Mouse (Mus musculus) MEL (cell line): ENCODE measurements around the gene Cdc14b. TPM values are rescaled to one million over a fixed set of nuclear protein-coding genes. Genes with fewer than 3 reads are reported as not detected.

Experiments used
- DNase-seq: peaks from one replicate; pipeline ENCODE4 v3.0.0; 2011; ENCODE audit warnings: low read depth, low spot score
- H3K27ac ChIP-seq: 2 replicates; pipeline ENCODE4 v1.5.1; 2012; ENCODE audit warnings: low read depth, mild to moderate bottlenecking, control low read depth, low read length, moderate library complexity; ENCODE audit not compliant: control insufficient read depth
- H3K27me3 ChIP-seq, 2 experiments: fragments of 150-350 bp in 1 of 2; sonication (generic) in 1 of 2; 2 replicates each; pipeline ENCODE4 v1.6.1; 2012; ENCODE audit warnings: low read length in 2 of 2, mild to moderate bottlenecking in 2 of 2, improper control_type of control experiment in 1 of 2, moderate library complexity in 1 of 2; ENCODE audit not compliant: insufficient read depth in 2 of 2, control insufficient read depth in 1 of 2
- H3K36me3 ChIP-seq, 2 experiments: 2 replicates each; pipeline ENCODE4 v1.6.1; 2012 to 2014; ENCODE audit warnings: low read length in 2 of 2, improper control_type of control experiment in 1 of 2, inconsistent platforms in 1 of 2, mild to moderate bottlenecking in 1 of 2; ENCODE audit not compliant: insufficient read depth in 2 of 2, control insufficient read depth in 1 of 2
- H3K4me1 ChIP-seq, 2 experiments: fragments of 150-350 bp in 1 of 2; sonication (generic) in 1 of 2; 2 replicates each; pipeline ENCODE4 v1.6.1; 2012; ENCODE audit warnings: low read length in 2 of 2, improper control_type of control experiment in 1 of 2, mild to moderate bottlenecking in 1 of 2; ENCODE audit not compliant: insufficient read depth in 2 of 2, control insufficient read depth in 1 of 2
- H3K4me3 ChIP-seq, 2 experiments: fragments of 150-350 bp in 1 of 2; sonication (generic) in 1 of 2; 2 replicates each; pipeline ENCODE4 v1.5.1; 2012; ENCODE audit warnings: low read depth in 2 of 2, low read length in 2 of 2, mild to moderate bottlenecking in 2 of 2, moderate library complexity in 2 of 2, control low read depth in 1 of 2, improper control_type of control experiment in 1 of 2; ENCODE audit not compliant: control insufficient read depth in 1 of 2, insufficient read depth in 1 of 2
- H3K79me2 ChIP-seq: 2 replicates; pipeline ENCODE4 v1.6.1; 2012; ENCODE audit warnings: mild to moderate bottlenecking, low read length, moderate library complexity; ENCODE audit not compliant: control insufficient read depth, poor library complexity, insufficient read depth
- H3K9ac ChIP-seq: 2 replicates; pipeline ENCODE4 v1.6.1; 2012; ENCODE audit warnings: low read depth, mild to moderate bottlenecking, control low read depth, low read length, moderate library complexity; ENCODE audit not compliant: control insufficient read depth, poor library complexity, severe bottlenecking
- H3K9me3 ChIP-seq: fragments of 150-350 bp; sonication (generic); replicated peaks from 2 replicates; pipeline ENCODE4 v1.6.1; 2012; ENCODE audit warnings: mild to moderate bottlenecking, low read length, improper control_type of control experiment, moderate library complexity; ENCODE audit not compliant: insufficient read depth
- BHLHE40 ChIP-seq: IDR thresholded peaks from 2 replicates; pipeline ENCODE4 v1.6.1; 2012; ENCODE audit warnings: low read depth, mild to moderate bottlenecking, inconsistent platforms, low read length, improper control_type of control experiment, borderline replicate concordance
- CTCF ChIP-seq, 3 experiments: IDR thresholded peaks in 2 of 3; conservative IDR thresholded peaks in 1 of 3; 2 replicates each; pipeline ENCODE4 v1.5.1; 2011 to 2012; ENCODE audit warnings: low read length in 3 of 3, low read depth in 2 of 3, mild to moderate bottlenecking in 2 of 3, improper control_type of control experiment in 1 of 3, inconsistent platforms in 1 of 3, mixed read lengths in 1 of 3, moderate library complexity in 1 of 3; ENCODE audit not compliant: control insufficient read depth in 1 of 3, insufficient read depth in 1 of 3, poor library complexity in 1 of 3, severe bottlenecking in 1 of 3
- E2F4 ChIP-seq: IDR thresholded peaks from 2 replicates; pipeline ENCODE4 v1.6.1; 2011; ENCODE audit warnings: low read depth, low read length, improper control_type of control experiment, borderline replicate concordance
- EP300 ChIP-seq, 2 experiments: IDR thresholded peaks; 2 replicates each; pipeline ENCODE4 v1.6.1; 2011; ENCODE audit warnings: improper control_type of control experiment in 2 of 2, low read length in 2 of 2, low read depth in 1 of 2, mild to moderate bottlenecking in 1 of 2
- ETS1 ChIP-seq: IDR thresholded peaks from 2 replicates; pipeline ENCODE4 v1.6.1; 2012; ENCODE audit warnings: low read depth, mild to moderate bottlenecking, inconsistent platforms, low read length, improper control_type of control experiment, moderate library complexity
- GATA1 ChIP-seq: IDR thresholded peaks from 2 replicates; pipeline ENCODE4 v1.6.1; 2011; ENCODE audit warnings: low read depth, low read length, improper control_type of control experiment
- MAFK ChIP-seq: IDR thresholded peaks from 2 replicates; pipeline ENCODE4 v1.6.1; 2011; ENCODE audit warnings: low read depth, mild to moderate bottlenecking, low read length, improper control_type of control experiment, borderline replicate concordance
- MAX ChIP-seq: IDR thresholded peaks from 2 replicates; pipeline ENCODE4 v1.6.1; 2011; ENCODE audit warnings: low read length, improper control_type of control experiment
- MAZ ChIP-seq: IDR thresholded peaks from 2 replicates; pipeline ENCODE4 v1.6.1; 2012; ENCODE audit warnings: low read depth, mild to moderate bottlenecking, inconsistent platforms, low read length, improper control_type of control experiment
- MEF2A ChIP-seq: IDR thresholded peaks from 2 replicates; pipeline ENCODE4 v1.6.1; 2014; ENCODE audit warnings: low read depth, mild to moderate bottlenecking, inconsistent platforms, low read length, improper control_type of control experiment; ENCODE audit not compliant: poor library complexity, insufficient replicate concordance, severe bottlenecking; ENCODE audit errors: extremely low read depth
- MXI1 ChIP-seq: IDR thresholded peaks from 2 replicates; pipeline ENCODE4 v1.6.1; 2011; ENCODE audit warnings: mild to moderate bottlenecking, low read depth, low read length, improper control_type of control experiment
- MYC ChIP-seq: IDR thresholded peaks from 2 replicates; pipeline ENCODE4 v1.6.1; 2011; ENCODE audit warnings: low read depth, mild to moderate bottlenecking, low read length, improper control_type of control experiment, moderate library complexity
- NRF1 ChIP-seq: IDR thresholded peaks from 2 replicates; pipeline ENCODE4 v1.6.1; 2014; ENCODE audit warnings: low read depth, mild to moderate bottlenecking, inconsistent platforms, low read length, improper control_type of control experiment, moderate library complexity; ENCODE audit not compliant: poor library complexity, insufficient read depth, severe bottlenecking
- POLR2AphosphoS2 ChIP-seq: IDR thresholded peaks from 2 replicates; pipeline ENCODE4 v1.6.1; 2011; ENCODE audit warnings: low read length, improper control_type of control experiment
- POLR2AphosphoS5 ChIP-seq: IDR thresholded peaks from 2 replicates; pipeline ENCODE4 v1.6.1; 2012; ENCODE audit warnings: low read depth, borderline replicate concordance, mild to moderate bottlenecking, inconsistent platforms, low read length, moderate library complexity, mixed read lengths
- RAD21 ChIP-seq: IDR thresholded peaks from 2 replicates; pipeline ENCODE4 v1.6.1; 2011; ENCODE audit warnings: mild to moderate bottlenecking, low read depth, low read length, improper control_type of control experiment
- SIN3A ChIP-seq: IDR thresholded peaks from 2 replicates; pipeline ENCODE4 v1.6.1; 2012; ENCODE audit warnings: low read length, improper control_type of control experiment, inconsistent platforms
- SMC3 ChIP-seq: IDR thresholded peaks from 2 replicates; pipeline ENCODE4 v1.6.1; 2011; ENCODE audit warnings: low read depth, low read length, improper control_type of control experiment
- TAL1 ChIP-seq: IDR thresholded peaks from 2 replicates; pipeline ENCODE4 v1.6.1; 2012; ENCODE audit warnings: mild to moderate bottlenecking, inconsistent platforms, low read length, moderate library complexity, mixed read lengths
- TBP ChIP-seq: IDR thresholded peaks from 2 replicates; pipeline ENCODE4 v1.8.0; 2011; ENCODE audit warnings: low read depth, low read length, improper control_type of control experiment
- TCF12 ChIP-seq: IDR thresholded peaks from 2 replicates; pipeline ENCODE4 v1.6.1; 2014; ENCODE audit warnings: low read depth, mild to moderate bottlenecking, inconsistent platforms, low read length, improper control_type of control experiment, moderate library complexity
- USF1 ChIP-seq: IDR thresholded peaks from 2 replicates; pipeline ENCODE4 v1.6.1; 2014; ENCODE audit warnings: low read depth, mild to moderate bottlenecking, inconsistent platforms, low read length, improper control_type of control experiment, moderate library complexity
- ZC3H11A ChIP-seq: IDR thresholded peaks from 2 replicates; pipeline ENCODE4 v1.6.1; 2012; ENCODE audit warnings: low read depth, mild to moderate bottlenecking, inconsistent platforms, low read length, improper control_type of control experiment
- polyA plus RNA-seq, 2 experiments: library from polyadenylated mRNA; stranded (reverse) in 1 of 2; unstranded in 1 of 2; fragments of >175 nt in 1 of 2; fragments of >200 nt in 1 of 2; gene quantifications; 2 replicates each; pipeline versions ENCODE4 v1.2.1 to v1.2.4; 2012; ENCODE audit warnings: low replicate concordance in 2 of 2, low read depth in 1 of 2; ENCODE audit not compliant: insufficient read length in 2 of 2, insufficient read depth in 1 of 2, missing spikeins in 1 of 2
- total RNA-seq: library from RNA; depleted of rRNA; stranded (reverse); fragments of 300-350 nt; gene quantifications from 2 replicates; pipeline ENCODE4 v1.2.3, GENCODE M21; 2012

Cdc14b gene
- total and polyA plus RNA-seq, 3 experiments = 18.7 to 28.3 TPM; not detected in 1

DNA sequence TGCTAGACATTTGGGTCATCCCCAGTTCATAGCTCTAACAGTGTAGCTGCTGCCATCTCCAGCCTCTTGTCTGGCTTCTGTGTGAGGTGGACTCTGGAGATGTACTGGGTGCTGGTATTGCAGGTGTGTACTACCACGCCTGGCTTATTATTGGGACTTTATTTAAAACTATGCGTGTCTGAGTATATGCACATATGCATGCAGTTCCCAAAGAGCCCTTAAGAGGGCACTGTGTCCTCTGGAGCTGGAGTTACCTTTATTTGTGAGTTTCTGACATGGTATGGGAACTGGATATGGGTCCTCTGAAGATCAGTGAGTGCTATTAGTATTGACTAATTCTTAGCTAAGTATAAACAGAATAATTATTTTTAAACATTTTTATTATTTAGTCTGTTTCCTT is 9.6 kb upstream of the Cdc14b start:
- Histone ChIP-seq H3K9me3 (no peaks in the 10 kb centered on the region), H3K4me3 (no peak overlapping the region), H3K36me3 (peaks cover 0 to 9% of the 10 kb centered on the region in 2 experiments; a peak in 2 of 4 replicates), H3K27ac (no peak overlapping the region), H3K79me2 (no peaks in the 10 kb centered on the region), H3K9ac (no peak overlapping the region), H3K27me3 (no peaks in the 10 kb centered on the region), H3K4me1 (peaks cover 0 to 4% of the 10 kb centered on the region in 2 experiments; a peak in 2 of 4 replicates)
- TF ChIP-seq RAD21 (no peak), MAFK (no peak), CTCF (IDR thresholded peaks at IDR 0.05 in 2 of 3, conservative IDR thresholded peaks at IDR 0.05 in 1 of 3; ENCODE audit: control insufficient read depth in 1 of 3, insufficient read depth in 1 of 3, low read depth in 2 of 3, low read length in 3 of 3, poor library complexity in 1 of 3, severe bottlenecking in 1 of 3) (peak in 2 of 3 experiments; percentile 45 to 53; a peak in 4 of 6 replicates)
- TF ChIP-seq, all 39 proteins: peak for 1
- peak; percentile 36 for DNase-seq

DNA sequence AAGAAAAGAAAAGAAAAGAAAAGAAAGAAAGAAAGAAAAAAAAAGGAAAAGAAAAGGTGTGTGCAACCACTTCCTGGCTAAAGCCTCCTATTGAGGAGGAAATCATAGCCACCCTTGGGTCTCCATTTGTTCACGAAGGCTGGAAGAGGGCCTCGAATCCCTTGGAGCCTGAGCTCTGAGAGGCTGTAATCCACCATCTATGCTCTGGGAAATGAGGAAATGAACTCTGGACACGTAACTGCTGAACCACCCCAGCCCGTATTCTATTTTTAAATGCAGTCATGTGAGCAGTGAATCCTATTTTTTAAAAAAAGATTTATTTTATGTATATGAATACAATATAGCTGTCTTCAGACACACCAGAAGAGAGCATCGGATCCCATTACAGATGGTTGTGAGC is 5.8 kb upstream of the Cdc14b start:
- Histone ChIP-seq H3K79me2 (no peaks in the 10 kb centered on the region), H3K4me3 (no peak overlapping the region), H3K36me3 (peaks cover 0 to 9% of the 10 kb centered on the region in 2 experiments; a peak in 2 of 4 replicates), H3K9ac (no peak overlapping the region), H3K9me3 (no peaks in the 10 kb centered on the region), H3K27ac (no peak overlapping the region), H3K27me3 (no peaks in the 10 kb centered on the region), H3K4me1 (peaks cover 0 to 6% of the 10 kb centered on the region in 2 experiments; a peak in 3 of 4 replicates)
- DNase-seq = no peak
- TF ChIP-seq TCF12 = no peak
- TF ChIP-seq TBP = no peak
- TF ChIP-seq POLR2AphosphoS2 = no peak
- no peak for TF ChIP-seq MAFK
- TF ChIP-seq ZC3H11A = no peak
- no peak for TF ChIP-seq SMC3
- no peak for TF ChIP-seq USF1
- no peak for TF ChIP-seq CTCF (IDR thresholded peaks at IDR 0.05 in 2 of 3, conservative IDR thresholded peaks at IDR 0.05 in 1 of 3; ENCODE audit: control insufficient read depth in 1 of 3, insufficient read depth in 1 of 3, low read depth in 2 of 3, low read length in 3 of 3, poor library complexity in 1 of 3, severe bottlenecking in 1 of 3)
- no peak for TF ChIP-seq MAZ
- TF ChIP-seq NRF1 = no peak
- TF ChIP-seq MAX = no peak
- no peak for TF ChIP-seq BHLHE40

DNA sequence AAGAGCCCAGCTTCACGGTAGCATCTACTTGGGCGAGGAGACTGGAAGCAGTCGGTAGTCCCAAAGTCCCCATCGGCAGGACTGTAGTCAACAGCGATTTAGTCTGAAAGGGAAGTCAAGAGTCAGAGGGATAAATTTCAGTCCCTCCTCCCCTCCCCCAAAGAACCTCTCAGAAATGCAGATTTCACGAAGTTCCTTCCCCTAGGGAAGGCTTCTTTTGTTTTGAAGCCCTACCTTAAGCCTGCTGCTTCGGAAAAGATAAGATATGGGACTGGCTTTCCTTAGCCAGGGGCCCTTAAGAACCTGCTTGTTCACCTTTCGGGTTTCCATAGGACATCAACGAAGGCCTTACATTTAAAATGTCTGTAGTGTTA is 651 bp upstream of the Cdc14b start:
- H3K27me3 ChIP-seq = no peaks in the 10 kb centered on the region
- H3K9ac ChIP-seq = peak overlapping the region; percentile 84
- no peaks in the 10 kb centered on the region for H3K9me3 ChIP-seq
- peak; percentile 80 for TF ChIP-seq TCF12
- peak; percentile 76 for TF ChIP-seq TBP
- TF ChIP-seq TAL1 = peak; percentile 51
- no peak for TF ChIP-seq NRF1
- peak; percentile 57 to 60; a peak in 3 of 4 replicates for TF ChIP-seq EP300 (IDR thresholded peaks at IDR 0.05; ENCODE audit: low read depth in 1 of 2, low read length in 2 of 2)
- peak; percentile 78 for TF ChIP-seq GATA1
- TF ChIP-seq SIN3A = peak; percentile 59
- no peak for TF ChIP-seq MAX
- no peak for TF ChIP-seq MYC
- TF ChIP-seq E2F4 = no peak
- TF ChIP-seq RAD21 = no peak
- TF ChIP-seq MEF2A = no peak
- TF ChIP-seq POLR2AphosphoS5 = no peak
- peak; percentile 64 for TF ChIP-seq ETS1
- TF ChIP-seq MXI1 = 0 out of 2 replicates have a peak, but pooled peaks have one; percentile 19
- TF ChIP-seq, all 39 proteins: peak for 8
- Histone ChIP-seq H3K79me2 (peaks cover 30% of the 10 kb centered on the region), H3K27ac (peak overlapping the region; percentile 77), H3K4me3 (peak overlapping the region; percentile 55 to 95), H3K36me3 (peaks cover 0 to 18% of the 10 kb centered on the region in 2 experiments; a peak in 2 of 4 replicates), H3K4me1 (peaks cover 2 to 14% of the 10 kb centered on the region in 2 experiments; a peak in 3 of 4 replicates)
- peak; percentile 84 for DNase-seq
